Mouse (Mus musculus): ENCODE results near the gene Cdan1. TPM values are rescaled to one million over a fixed set of nuclear protein-coding genes. Genes with fewer than 3 reads are reported as not detected.

The Cdan1 gene
- 7.8 and 11.9 TPM in 2 replicates for polyA plus RNA-seq (2014; fragmentation: Nextera tagmentation; extraction: Ambion mirVana)

DNA sequence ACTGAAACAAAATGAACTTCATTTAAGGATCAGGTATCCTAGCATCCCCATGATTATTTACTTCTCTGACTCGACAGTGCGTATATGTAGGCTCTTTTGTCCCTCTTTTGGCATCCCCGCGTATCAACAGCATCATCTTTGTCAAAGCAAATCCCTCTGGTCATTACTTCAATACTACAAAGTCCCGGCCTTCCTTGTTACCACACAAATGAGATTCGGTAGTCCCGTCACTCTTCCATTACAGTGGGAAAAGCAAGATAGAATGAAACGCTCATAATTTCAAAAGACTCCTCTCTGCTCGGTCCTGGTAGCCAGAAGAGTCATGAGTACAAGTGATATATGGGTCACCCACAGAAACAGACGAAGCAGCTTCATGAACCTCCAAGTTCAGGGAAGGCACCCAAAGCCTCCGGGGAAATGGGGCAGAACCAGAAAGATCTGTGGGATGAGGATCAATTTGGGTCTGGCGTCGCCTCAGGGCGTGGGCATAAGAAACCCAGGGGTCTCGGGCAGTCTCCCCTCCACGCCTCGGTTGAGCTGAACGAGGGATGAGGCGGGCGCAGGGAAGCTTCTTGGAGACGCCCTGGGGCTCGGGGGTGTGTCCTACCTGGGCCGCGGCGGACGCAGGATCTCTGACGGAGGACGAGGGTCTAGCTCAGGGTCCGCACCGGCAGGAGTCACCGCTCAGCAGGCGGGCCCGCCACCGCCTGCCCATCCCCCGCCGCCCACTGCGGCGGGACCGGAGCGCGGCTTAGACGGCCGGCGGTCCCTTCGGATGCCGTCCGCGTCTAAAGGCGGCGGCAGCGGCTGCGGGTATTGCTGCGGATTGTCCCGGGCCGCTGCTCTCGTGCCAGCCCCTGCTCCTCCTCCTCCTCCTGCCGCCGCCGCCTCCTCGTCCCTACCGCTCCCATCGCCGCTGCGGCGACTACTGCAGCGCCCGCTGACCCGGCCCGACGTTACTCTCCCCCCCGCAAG is at the start of gene Cdan1:
Cdan1 (minus strand) TSS at position 680 of the 975 bp plus-strand sequence.
- ATAC-seq (replicated peaks; ENCODE audit: low FRiP score) (peak; percentile 70), DNase-seq (ENCODE audit: low spot score) (peak; percentile 84)
- H3K4me2 ChIP-seq (ENCODE audit: low read depth, low read length, severe bottlenecking): peak within 1 kb of the TSS; percentile 61
- no peaks in the 10 kb centered on the region for H3K36me3 ChIP-seq (ENCODE audit: control insufficient read depth, insufficient read depth, low read length)
- H3K4me1 ChIP-seq (replicated peaks; ENCODE audit: control insufficient read depth, insufficient read depth, low read length): no peaks in the 10 kb centered on the region
- H3K27ac ChIP-seq (ENCODE audit: low read depth, low read length): 0 out of 2 replicates have a peak within 1 kb of the TSS, but pooled peaks have one; percentile 57
- WGBS: under 1% methylated on average over 53 of the region's 71 CpGs
- H3K9ac ChIP-seq (ENCODE audit: low read length): peak within 1 kb of the TSS; percentile 72
- H3K4me3 ChIP-seq (ENCODE audit: low read depth, low read length): peak within 1 kb of the TSS; percentile 72
- H3K27me3 ChIP-seq (ENCODE audit: control insufficient read depth, insufficient read depth, low read length): no peaks in the 10 kb centered on the region
- no peaks in the 10 kb centered on the region for H3K9me3 ChIP-seq (ENCODE audit: control insufficient read depth, low read length)

DNA sequence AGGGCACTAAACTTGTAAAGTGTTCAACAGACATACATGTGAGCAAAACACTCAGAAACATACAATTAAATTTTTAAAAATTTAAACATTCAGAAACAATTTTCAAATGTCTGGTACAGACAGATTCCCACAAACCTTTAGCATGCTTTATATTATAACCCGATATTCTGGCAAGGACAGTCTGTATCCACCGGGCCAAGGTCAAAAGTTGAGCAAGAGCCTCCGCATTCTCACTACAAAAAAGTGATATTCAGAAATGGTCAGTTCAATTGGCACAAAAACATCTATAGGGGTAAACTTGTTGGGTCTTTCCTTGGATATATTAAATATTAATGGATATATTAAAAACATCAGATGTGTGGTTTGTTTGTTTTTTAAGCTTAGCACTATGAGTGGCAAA is 46.4 kb upstream of the Cdan1 start:
- no peaks in the 10 kb centered on the region for H3K9me3 ChIP-seq (ENCODE audit: control insufficient read depth, low read length)
- no peak overlapping the region for H3K4me2 ChIP-seq (ENCODE audit: low read depth, low read length, severe bottlenecking)
- H3K27me3 ChIP-seq (ENCODE audit: control insufficient read depth, insufficient read depth, low read length): no peaks in the 10 kb centered on the region
- H3K4me1 ChIP-seq (replicated peaks; ENCODE audit: control insufficient read depth, insufficient read depth, low read length): no peaks in the 10 kb centered on the region
- DNase-seq (ENCODE audit: low spot score) (no peak), ATAC-seq (replicated peaks; ENCODE audit: low FRiP score) (no peak)
- no peak overlapping the region for H3K27ac ChIP-seq (ENCODE audit: low read depth, low read length)
- H3K4me3 ChIP-seq (ENCODE audit: low read depth, low read length): no peak overlapping the region
- WGBS: over 99% methylated on average over 3 of the region's 3 CpGs
- no peak overlapping the region for H3K9ac ChIP-seq (ENCODE audit: low read length)
- H3K36me3 ChIP-seq (ENCODE audit: control insufficient read depth, insufficient read depth, low read length): peaks cover 5% of the 10 kb centered on the region

DNA sequence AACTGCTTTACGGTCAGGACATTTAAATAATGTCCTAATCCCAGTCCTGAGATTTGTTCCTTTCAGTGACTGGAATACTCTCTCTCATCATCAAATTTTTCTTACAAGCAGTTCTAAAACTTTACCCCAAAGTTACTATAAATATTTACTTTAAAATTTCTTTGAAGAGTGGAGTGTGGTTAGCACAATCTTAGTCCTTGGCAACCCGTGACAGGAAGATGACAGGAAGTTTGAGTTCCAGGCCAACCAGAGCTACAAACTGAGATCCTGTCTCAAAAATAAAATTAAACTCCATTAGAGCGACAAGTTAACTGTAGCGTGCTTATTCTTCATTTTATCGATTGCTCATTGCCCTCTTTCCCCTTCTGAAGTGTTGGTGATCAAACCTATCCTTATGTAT is 37.7 kb upstream of the Cdan1 start:
- no peaks in the 10 kb centered on the region for H3K27me3 ChIP-seq (ENCODE audit: control insufficient read depth, insufficient read depth, low read length)
- H3K9ac ChIP-seq (ENCODE audit: low read length): no peak overlapping the region
- no peak for DNase-seq (ENCODE audit: low spot score)
- no peak for ATAC-seq (replicated peaks; ENCODE audit: low FRiP score)
- no peak overlapping the region for H3K4me2 ChIP-seq (ENCODE audit: low read depth, low read length, severe bottlenecking)
- H3K4me3 ChIP-seq (ENCODE audit: low read depth, low read length): no peak overlapping the region
- WGBS: 93% methylated on average over 5 of the region's 5 CpGs
- H3K27ac ChIP-seq (ENCODE audit: low read depth, low read length): no peak overlapping the region
- H3K36me3 ChIP-seq (ENCODE audit: control insufficient read depth, insufficient read depth, low read length): peaks cover 2% of the 10 kb centered on the region
- H3K4me1 ChIP-seq (replicated peaks; ENCODE audit: control insufficient read depth, insufficient read depth, low read length): no peaks in the 10 kb centered on the region
- H3K9me3 ChIP-seq (ENCODE audit: control insufficient read depth, low read length): no peaks in the 10 kb centered on the region

DNA sequence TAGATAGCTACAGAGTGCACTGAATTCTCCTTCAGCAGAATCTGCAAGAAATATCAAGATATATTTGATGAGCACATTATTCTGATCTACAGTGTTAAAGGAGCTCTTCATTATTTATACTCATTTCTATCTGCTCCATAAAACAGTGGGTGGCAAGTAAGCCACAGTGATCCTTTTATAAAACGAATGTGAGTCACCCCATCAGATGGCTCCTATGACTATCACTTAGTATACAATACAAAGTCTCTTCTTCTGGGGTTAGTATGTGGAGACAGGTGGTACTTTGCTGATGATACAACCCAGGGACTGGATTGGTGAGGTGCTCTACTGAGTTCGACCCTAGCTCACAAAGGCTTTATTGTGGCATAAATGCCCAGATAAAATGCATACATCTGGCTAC is 23.3 kb upstream of the Cdan1 start:
- Histone ChIP-seq H3K27ac (ENCODE audit: low read depth, low read length) (no peak overlapping the region), H3K4me3 (ENCODE audit: low read depth, low read length) (no peak overlapping the region), H3K27me3 (ENCODE audit: control insufficient read depth, insufficient read depth, low read length) (no peaks in the 10 kb centered on the region), H3K36me3 (ENCODE audit: control insufficient read depth, insufficient read depth, low read length) (peaks cover 3% of the 10 kb centered on the region; the same call in 1 of the 2 replicates), H3K9ac (ENCODE audit: low read length) (no peak overlapping the region), H3K4me2 (ENCODE audit: low read depth, low read length, severe bottlenecking) (no peak overlapping the region), H3K4me1 (replicated peaks; ENCODE audit: control insufficient read depth, insufficient read depth, low read length) (no peaks in the 10 kb centered on the region), H3K9me3 (ENCODE audit: control insufficient read depth, low read length) (no peaks in the 10 kb centered on the region)
- ATAC-seq (replicated peaks; ENCODE audit: low FRiP score): no peak
- no peak for DNase-seq (ENCODE audit: low spot score)
- WGBS: 81% methylated on average over 2 of the region's 2 CpGs

GRCm38 (mm10) chr2:120871447-120872336 is 21.8 kb upstream of the Cdan1 start:
- ATAC-seq (replicated peaks; ENCODE audit: low FRiP score): no peak
- Histone ChIP-seq H3K36me3 (ENCODE audit: control insufficient read depth, insufficient read depth, low read length) (peaks cover 3% of the 10 kb centered on the region; the same call in 1 of the 2 replicates), H3K4me1 (replicated peaks; ENCODE audit: control insufficient read depth, insufficient read depth, low read length) (no peaks in the 10 kb centered on the region), H3K27me3 (ENCODE audit: control insufficient read depth, insufficient read depth, low read length) (no peaks in the 10 kb centered on the region), H3K4me2 (ENCODE audit: low read depth, low read length, severe bottlenecking) (no peak overlapping the region), H3K27ac (ENCODE audit: low read depth, low read length) (no peak overlapping the region), H3K4me3 (ENCODE audit: low read depth, low read length) (no peak overlapping the region), H3K9me3 (ENCODE audit: control insufficient read depth, low read length) (no peaks in the 10 kb centered on the region), H3K9ac (ENCODE audit: low read length) (no peak overlapping the region)
- DNase-seq (ENCODE audit: low spot score): no peak
- WGBS: 81% methylated on average over 9 of the region's 9 CpGs

DNA sequence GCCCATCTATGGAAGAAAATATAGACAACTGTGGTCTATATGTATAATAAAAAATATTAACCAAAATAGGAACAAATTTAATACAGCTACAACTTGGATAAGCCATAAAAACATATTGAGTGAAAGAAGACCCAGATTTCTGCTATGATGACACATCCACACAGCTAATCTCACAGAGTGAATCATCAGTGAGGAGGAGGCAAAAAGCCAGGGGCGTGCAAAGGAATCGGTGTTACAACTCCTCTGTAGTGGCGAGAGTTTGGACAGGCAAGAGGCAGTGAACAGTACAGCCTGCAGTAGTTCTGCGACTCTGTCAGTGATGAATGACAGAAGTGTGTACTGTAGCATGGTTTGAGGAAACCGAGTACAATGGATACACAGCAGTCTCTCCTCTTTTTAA is 17.4 kb upstream of the Cdan1 start:
- no peak overlapping the region for H3K4me3 ChIP-seq (ENCODE audit: low read depth, low read length)
- WGBS: 94% methylated on average over 5 of the region's 5 CpGs
- no peak overlapping the region for H3K9ac ChIP-seq (ENCODE audit: low read length)
- H3K27me3 ChIP-seq (ENCODE audit: control insufficient read depth, insufficient read depth, low read length): no peaks in the 10 kb centered on the region
- H3K36me3 ChIP-seq (ENCODE audit: control insufficient read depth, insufficient read depth, low read length): peaks cover 3% of the 10 kb centered on the region; the same call in 1 of the 2 replicates
- DNase-seq (ENCODE audit: low spot score) (no peak), ATAC-seq (replicated peaks; ENCODE audit: low FRiP score) (no peak)
- H3K4me2 ChIP-seq (ENCODE audit: low read depth, low read length, severe bottlenecking): no peak overlapping the region
- no peaks in the 10 kb centered on the region for H3K9me3 ChIP-seq (ENCODE audit: control insufficient read depth, low read length)
- no peaks in the 10 kb centered on the region for H3K4me1 ChIP-seq (replicated peaks; ENCODE audit: control insufficient read depth, insufficient read depth, low read length)
- no peak overlapping the region for H3K27ac ChIP-seq (ENCODE audit: low read depth, low read length)

DNA sequence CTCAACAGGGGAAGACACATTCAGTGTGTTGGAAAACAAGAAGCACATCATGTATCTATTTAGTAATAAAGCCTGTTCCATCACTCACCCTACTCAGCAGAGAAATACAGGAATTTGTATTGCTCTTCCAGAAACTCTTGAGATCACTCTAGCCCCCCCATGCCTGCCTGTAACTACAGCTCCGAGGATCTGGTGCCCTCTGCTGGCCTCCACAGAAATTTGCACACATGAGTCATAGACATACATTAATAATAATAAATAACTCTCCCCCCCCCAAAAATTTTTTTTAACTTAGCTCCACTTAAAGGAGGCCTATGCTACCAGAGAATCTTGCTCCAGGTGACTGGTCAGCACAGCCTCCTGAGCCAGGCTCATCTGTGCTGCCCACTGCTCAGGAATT is 16.6 kb upstream of the Cdan1 start:
- Histone ChIP-seq H3K4me3 (ENCODE audit: low read depth, low read length) (no peak overlapping the region), H3K9me3 (ENCODE audit: control insufficient read depth, low read length) (no peaks in the 10 kb centered on the region), H3K9ac (ENCODE audit: low read length) (no peak overlapping the region), H3K4me2 (ENCODE audit: low read depth, low read length, severe bottlenecking) (no peak overlapping the region), H3K27ac (ENCODE audit: low read depth, low read length) (no peak overlapping the region), H3K27me3 (ENCODE audit: control insufficient read depth, insufficient read depth, low read length) (no peaks in the 10 kb centered on the region), H3K36me3 (ENCODE audit: control insufficient read depth, insufficient read depth, low read length) (no peaks in the 10 kb centered on the region; the same call in 1 of the 2 replicates), H3K4me1 (replicated peaks; ENCODE audit: control insufficient read depth, insufficient read depth, low read length) (no peaks in the 10 kb centered on the region)
- no peak for ATAC-seq (replicated peaks; ENCODE audit: low FRiP score)
- 35% methylated on average over 1 of the region's 1 CpGs for WGBS
- DNase-seq (ENCODE audit: low spot score): peak; percentile 63

GRCm38 (mm10) chr2:120863389-120863788 is 13.5 kb upstream of the Cdan1 start:
- no peak for DNase-seq (ENCODE audit: low spot score)
- 100% methylated on average over 1 of the region's 1 CpGs for WGBS
- Histone ChIP-seq H3K27me3 (ENCODE audit: control insufficient read depth, insufficient read depth, low read length) (no peaks in the 10 kb centered on the region), H3K9me3 (ENCODE audit: control insufficient read depth, low read length) (no peaks in the 10 kb centered on the region), H3K27ac (ENCODE audit: low read depth, low read length) (no peak overlapping the region), H3K36me3 (ENCODE audit: control insufficient read depth, insufficient read depth, low read length) (no peaks in the 10 kb centered on the region; the same call in 1 of the 2 replicates), H3K4me2 (ENCODE audit: low read depth, low read length, severe bottlenecking) (no peak overlapping the region), H3K4me1 (replicated peaks; ENCODE audit: control insufficient read depth, insufficient read depth, low read length) (no peaks in the 10 kb centered on the region), H3K9ac (ENCODE audit: low read length) (no peak overlapping the region), H3K4me3 (ENCODE audit: low read depth, low read length) (no peak overlapping the region)
- ATAC-seq (replicated peaks; ENCODE audit: low FRiP score): no peak
